Mouse (Mus musculus): Measurements from ENCODE around the gene Cpm.
"Not testable (repeated sequence)": the region's sequence is repeated elsewhere in the genome, so short reads cannot be mapped to it uniquely, and the experiment has no call there.

GRCm38 (mm10) chr10:117588416-117589143, 40.7 kb upstream of the Cpm start:
- TF ChIP-seq CTCF (IDR thresholded peaks at IDR 0.05; ENCODE audit: borderline replicate concordance, insufficient read depth, low read depth, low read length); POLR2A (IDR thresholded peaks at IDR 0.05; ENCODE audit: borderline replicate concordance, insufficient read depth, low read length): not testable (repeated sequence)

Data from cerebellum, adult 2 months (tissue).